Mouse (Mus musculus) heart, embryonic 10.5 days (tissue): ENCODE measurements at regions not wholly inside any gene's neighbourhood (a gene's known extent, or its start where the extent isn't known, plus 50 kb on each side); places are given as distances from the start of the nearest gene placed in this dataset.

Experiments
- DNase-seq: peaks from one replicate; pipeline ENCODE4 v3.0.0-alpha.2; 2017; ENCODE audit warnings: low spot score
- H3K27ac ChIP-seq: fragments of 300-500 bp; sonication (generic); 2 replicates; pipeline ENCODE4 v1.5.1; 2016; ENCODE audit warnings: mild to moderate bottlenecking
- H3K27me3 ChIP-seq: fragments of 300-500 bp; sonication (generic); 2 replicates; pipeline ENCODE4 v1.6.1; 2016; ENCODE audit warnings: mild to moderate bottlenecking; ENCODE audit not compliant: poor library complexity, insufficient read depth, severe bottlenecking
- H3K36me3 ChIP-seq: fragments of 300-500 bp; sonication (generic); 2 replicates; pipeline ENCODE4 v1.6.1; 2016; ENCODE audit warnings: mild to moderate bottlenecking, moderate library complexity
- H3K4me1 ChIP-seq: fragments of 300-500 bp; sonication (generic); 2 replicates; pipeline ENCODE4 v1.6.1; 2016; ENCODE audit warnings: mild to moderate bottlenecking
- H3K4me3 ChIP-seq: fragments of 300-500 bp; sonication (generic); 2 replicates; pipeline ENCODE4 v1.5.1; 2016; ENCODE audit warnings: mild to moderate bottlenecking, moderate library complexity
- H3K9me3 ChIP-seq: fragments of 300-500 bp; sonication (generic); 2 replicates; pipeline ENCODE4 v1.6.1; 2016; ENCODE audit warnings: mild to moderate bottlenecking, moderate library complexity
- WGBS: fragments of 180-500 bp; shearing (Covaris S2); methylation state at CpG from one replicate; pipeline ENCODE4 v1.1.7; 2016; 5-methylcytosine and 5-hydroxymethylcytosine counted together

- H3K27ac ChIP-seq, result no peak overlapping the region
- WGBS, result 54% methylated on average over 3 of the region's 3 CpGs
- no peak overlapping the region for H3K4me3 ChIP-seq
- H3K4me1 ChIP-seq, result no peaks in the 10 kb centered on the region
- DNase-seq, result no peak
- H3K27me3 ChIP-seq, result no peaks in the 10 kb centered on the region
- no peaks in the 10 kb centered on the region for H3K9me3 ChIP-seq
- H3K36me3 ChIP-seq, result no peaks in the 10 kb centered on the region
Measured at GRCm38 (mm10) chr6:98483319-98484123, 141.0 kb upstream of the Gm765 start.

- WGBS, result 79% methylated on average over 2 of the region's 2 CpGs
- no peaks in the 10 kb centered on the region for H3K4me1 ChIP-seq
- H3K4me3 ChIP-seq, result no peak overlapping the region
- H3K9me3 ChIP-seq, result no peaks in the 10 kb centered on the region
- DNase-seq, result no peak
- no peaks in the 10 kb centered on the region for H3K27me3 ChIP-seq
- H3K27ac ChIP-seq, result no peak overlapping the region
- H3K36me3 ChIP-seq, result no peaks in the 10 kb centered on the region
Measured at GRCm38 (mm10) chr6:98482319-98482718, 139.8 kb upstream of the Gm765 start.

- no peaks in the 10 kb centered on the region for H3K27me3 ChIP-seq
- no peak overlapping the region for H3K27ac ChIP-seq
- no peaks in the 10 kb centered on the region for H3K9me3 ChIP-seq
- H3K4me3 ChIP-seq, result no peak overlapping the region
- H3K4me1 ChIP-seq, result no peaks in the 10 kb centered on the region
- no peak for DNase-seq
- no peaks in the 10 kb centered on the region for H3K36me3 ChIP-seq
Measured at GRCm38 (mm10) chr6:98467563-98467962, 125.0 kb upstream of the Gm765 start.

- WGBS, result 80% methylated on average over 7 of the region's 7 CpGs
- H3K27me3 ChIP-seq, result no peaks in the 10 kb centered on the region
- no peak overlapping the region for H3K4me3 ChIP-seq
- no peak for DNase-seq
- no peaks in the 10 kb centered on the region for H3K4me1 ChIP-seq
- no peaks in the 10 kb centered on the region for H3K9me3 ChIP-seq
- H3K36me3 ChIP-seq, result no peaks in the 10 kb centered on the region
- no peak overlapping the region for H3K27ac ChIP-seq
Measured at GRCm38 (mm10) chr6:98452277-98452676, 109.7 kb upstream of the Gm765 start.

GRCm38 (mm10) chr6:98435676-98436075 lies 93.1 kb upstream of the Gm765 start:
- H3K9me3 ChIP-seq, result no peaks in the 10 kb centered on the region
- 15% methylated on average over 6 of the region's 6 CpGs for WGBS
- no peaks in the 10 kb centered on the region for H3K36me3 ChIP-seq
- no peak overlapping the region for H3K27ac ChIP-seq
- no peak for DNase-seq
- H3K27me3 ChIP-seq, result no peaks in the 10 kb centered on the region
- peak overlapping the region; percentile 45 for H3K4me3 ChIP-seq
- no peaks in the 10 kb centered on the region for H3K4me1 ChIP-seq

- no peaks in the 10 kb centered on the region for H3K36me3 ChIP-seq
- H3K4me3 ChIP-seq, result no peak overlapping the region
- H3K9me3 ChIP-seq, result no peaks in the 10 kb centered on the region
- 63% methylated on average over 6 of the region's 6 CpGs for WGBS
- no peaks in the 10 kb centered on the region for H3K4me1 ChIP-seq
- DNase-seq, result no peak
- no peaks in the 10 kb centered on the region for H3K27me3 ChIP-seq
- no peak overlapping the region for H3K27ac ChIP-seq
Measured at GRCm38 (mm10) chr6:98433286-98433685, 90.7 kb upstream of the Gm765 start.

GRCm38 (mm10) chr6:98429120-98429519 lies 86.6 kb upstream of the Gm765 start:
- Histone ChIP-seq H3K36me3 (no peaks in the 10 kb centered on the region), H3K4me1 (no peaks in the 10 kb centered on the region), H3K9me3 (no peaks in the 10 kb centered on the region), H3K27me3 (no peaks in the 10 kb centered on the region), H3K27ac (no peak overlapping the region), H3K4me3 (no peak overlapping the region)
- no peak for DNase-seq
- 80% methylated on average over 5 of the region's 5 CpGs for WGBS

GRCm38 (mm10) chr6:98402605-98403004 lies 60.1 kb upstream of the Gm765 start:
- Histone ChIP-seq H3K4me3 (no peak overlapping the region), H3K27ac (no peak overlapping the region), H3K4me1 (no peaks in the 10 kb centered on the region), H3K27me3 (no peaks in the 10 kb centered on the region), H3K9me3 (no peaks in the 10 kb centered on the region), H3K36me3 (no peaks in the 10 kb centered on the region)
- WGBS, result 92% methylated on average over 1 of the region's 1 CpGs
- no peak for DNase-seq

GRCm38 (mm10) chr6:98394589-98394988 lies 52.0 kb upstream of the Gm765 start:
- no peaks in the 10 kb centered on the region for H3K27me3 ChIP-seq
- H3K4me1 ChIP-seq, result no peaks in the 10 kb centered on the region
- H3K4me3 ChIP-seq, result no peak overlapping the region
- H3K27ac ChIP-seq, result no peak overlapping the region
- no peaks in the 10 kb centered on the region for H3K9me3 ChIP-seq
- H3K36me3 ChIP-seq, result no peaks in the 10 kb centered on the region
- WGBS, result 66% methylated on average over 5 of the region's 5 CpGs
- DNase-seq, result no peak
